Mouse (Mus musculus) liver, embryonic 13.5 days (tissue): Measurements from ENCODE around the gene Arhgap17. TPM values are rescaled to one million over a fixed set of nuclear protein-coding genes. Genes with fewer than 3 reads are reported as not detected.

Experiments
- ATAC-seq: fragments of 200-750 bp; cut with Nextera tagmentation; 2 replicates; pipeline ENCODE4 v1.8.0; 2017; ENCODE audit warnings: low read depth, mild to moderate bottlenecking, moderate number of reproducible peaks, moderate library complexity
- DNase-seq: peaks from one replicate; pipeline ENCODE4 v3.0.0; 2022
- H3K27ac ChIP-seq: fragments of 300-500 bp; sonication (generic); 2 replicates; pipeline ENCODE4 v1.5.1; 2015; ENCODE audit warnings: moderate library complexity, mild to moderate bottlenecking, inconsistent platforms
- H3K27me3 ChIP-seq: fragments of 300-500 bp; sonication (generic); 2 replicates; pipeline ENCODE4 v1.6.1; 2015; ENCODE audit warnings: mild to moderate bottlenecking, inconsistent platforms
- H3K36me3 ChIP-seq: fragments of 300-500 bp; sonication (generic); 2 replicates; pipeline ENCODE4 v1.6.1; 2015; ENCODE audit warnings: mild to moderate bottlenecking, inconsistent platforms
- H3K4me1 ChIP-seq: fragments of 300-500 bp; sonication (generic); replicated peaks from 2 replicates; pipeline ENCODE4 v1.6.1; 2015; ENCODE audit warnings: inconsistent platforms
- H3K4me2 ChIP-seq: fragments of 300-500 bp; sonication (generic); 2 replicates; pipeline ENCODE4 v1.6.1; 2015; ENCODE audit warnings: inconsistent platforms, mild to moderate bottlenecking, moderate library complexity
- H3K4me3 ChIP-seq: fragments of 300-500 bp; sonication (generic); replicated peaks from 2 replicates; pipeline ENCODE4 v1.5.1; 2015; ENCODE audit warnings: mild to moderate bottlenecking, inconsistent platforms
- H3K9ac ChIP-seq: fragments of 300-500 bp; sonication (generic); 2 replicates; pipeline ENCODE4 v1.6.1; 2015; ENCODE audit warnings: mild to moderate bottlenecking, inconsistent platforms
- H3K9me3 ChIP-seq: fragments of 300-500 bp; sonication (generic); replicated peaks from 2 replicates; pipeline ENCODE4 v1.6.1; 2016; ENCODE audit warnings: inconsistent platforms
- WGBS: fragments of 180-500 bp; shearing (Covaris S2); methylation state at CpG from one replicate; pipeline ENCODE4 v1.1.7; 2015; ENCODE audit not compliant: insufficient replicate concordance; 5-methylcytosine and 5-hydroxymethylcytosine counted together
- polyA plus RNA-seq: library from polyadenylated mRNA; unstranded; fragments of >200 nt; fragmentation: Nextera tagmentation; extraction: Ambion mirVana; gene quantifications from 2 replicates; pipeline ENCODE4 v1.2.1, GENCODE M21; 2015

Arhgap17 gene
- polyA plus RNA-seq, 1 experiment from 2014 or later = 8.5 TPM

GRCm38 (mm10) chr7:123238621-123239020, 131.1 kb downstream of the Arhgap17 start:
- no peak overlapping the region for H3K27ac ChIP-seq
- no peaks in the 10 kb centered on the region for H3K27me3 ChIP-seq
- WGBS = 70% methylated on average over 4 of the region's 4 CpGs
- no peaks in the 10 kb centered on the region for H3K9me3 ChIP-seq
- H3K4me2 ChIP-seq = no peak overlapping the region
- no peak overlapping the region for H3K9ac ChIP-seq
- no peaks in the 10 kb centered on the region for H3K4me1 ChIP-seq
- H3K4me3 ChIP-seq = no peak overlapping the region
- ATAC-seq (no peak), DNase-seq (no peak)
- H3K36me3 ChIP-seq = no peaks in the 10 kb centered on the region

GRCm38 (mm10) chr7:123235449-123235848, 134.3 kb downstream of the Arhgap17 start:
- Histone ChIP-seq H3K27ac (no peak overlapping the region), H3K27me3 (no peaks in the 10 kb centered on the region), H3K9ac (no peak overlapping the region), H3K4me3 (no peak overlapping the region), H3K4me1 (no peaks in the 10 kb centered on the region), H3K36me3 (no peaks in the 10 kb centered on the region), H3K4me2 (no peak overlapping the region), H3K9me3 (no peaks in the 10 kb centered on the region)
- DNase-seq = no peak
- ATAC-seq = no peak
- 15% methylated on average over 4 of the region's 4 CpGs for WGBS

Other genes starting within 250 kb of the Arhgap17 start
- 16.0 and 17.7 TPM in 2 replicates for gene Tnrc6a, start 246.0 kb downstream of the Arhgap17 start, polyA plus RNA-seq
- 0.18 and 0.54 TPM in 2 replicates for gene Slc5a11, start 155.1 kb downstream of the Arhgap17 start, polyA plus RNA-seq
- 30.6 and 33.7 TPM in 2 replicates for gene Lcmt1, start 131 bp downstream of the Arhgap17 start, polyA plus RNA-seq
- gene Aqp8, start 92.4 kb upstream of the Arhgap17 start, polyA plus RNA-seq = 3.0 and 3.4 TPM in 2 replicates
- gene Zkscan2, start 130.5 kb upstream of the Arhgap17 start, polyA plus RNA-seq = 0.13 and 0.22 TPM in 2 replicates